Mouse (Mus musculus) adrenal gland, postnatal 4 days (tissue): Measurements from ENCODE around the gene Mcat. TPM values are rescaled to one million over a fixed set of nuclear protein-coding genes. Genes with fewer than 3 reads are reported as not detected.

ENCODE experiments used
- DNase-seq, 2 experiments: peaks; one replicate each; pipeline ENCODE4 v3.0.0; 2021 to 2022; ENCODE audit warnings: low spot score in 2 of 2, mixed read lengths in 2 of 2
- total RNA-seq, 2 experiments: library from RNA; stranded (reverse); gene quantifications; 2 replicates each; pipeline ENCODE4 v1.2.3; 2021

The Mcat gene
- total RNA-seq, 2 experiments from 2014 or later: 38.1 to 43.3 TPM

- no peak for DNase-seq
Observed at GRCm38 (mm10) chr15:83582931-83583330, 19.3 kb upstream of the Mcat start.

GRCm38 (mm10) chr15:83576651-83577050 is 13.1 kb upstream of the Mcat start:
- no peak for DNase-seq

GRCm38 (mm10) chr15:83575543-83575942 is 12.0 kb upstream of the Mcat start:
- DNase-seq: no peak

- no peak for DNase-seq
Observed at GRCm38 (mm10) chr15:83574731-83575351, 11.3 kb upstream of the Mcat start.

- no peak for DNase-seq
Observed at GRCm38 (mm10) chr15:83573606-83574005, 10.0 kb upstream of the Mcat start.

GRCm38 (mm10) chr15:83572132-83572531 is 8.5 kb upstream of the Mcat start:
- DNase-seq: no peak

- DNase-seq: no peak
Observed at GRCm38 (mm10) chr15:83571636-83572035, 8.0 kb upstream of the Mcat start.

- DNase-seq: no peak
Observed at GRCm38 (mm10) chr15:83570641-83571040, 7.1 kb upstream of the Mcat start.

- DNase-seq: no peak
Observed at GRCm38 (mm10) chr15:83569682-83570081, 6.1 kb upstream of the Mcat start.

GRCm38 (mm10) chr15:83568544-83568943 is 5.0 kb upstream of the Mcat start:
- DNase-seq: no peak

GRCm38 (mm10) chr15:83567728-83568127 is 4.1 kb upstream of the Mcat start:
- no peak for DNase-seq

- no peak for DNase-seq
Observed at GRCm38 (mm10) chr15:83566006-83566405, 2.4 kb upstream of the Mcat start.

- peak; percentile 23 to 55 for DNase-seq
Observed at GRCm38 (mm10) chr15:83565434-83565833, 1.8 kb upstream of the Mcat start.

GRCm38 (mm10) chr15:83563857-83564651 is 467 bp upstream of the Mcat start:
- no peak for DNase-seq

- peak; percentile 19 to 66 for DNase-seq
Observed at GRCm38 (mm10) chr15:83562626-83563270, 839 bp downstream of the Mcat start.

GRCm38 (mm10) chr15:83560941-83561477 is 2.6 kb downstream of the Mcat start:
- DNase-seq: no peak

GRCm38 (mm10) chr15:83555161-83555974 is 8.2 kb downstream of the Mcat start:
- DNase-seq: peak; percentile 62 to 73

- DNase-seq: no peak
Observed at GRCm38 (mm10) chr15:83553831-83554230, 9.8 kb downstream of the Mcat start.

- DNase-seq: no peak
Observed at GRCm38 (mm10) chr15:83550137-83550536, 13.4 kb downstream of the Mcat start.

GRCm38 (mm10) chr15:83547144-83547543 is 16.4 kb downstream of the Mcat start:
- no peak for DNase-seq

GRCm38 (mm10) chr15:83546029-83546428 is 17.6 kb downstream of the Mcat start:
- no peak for DNase-seq
